Mouse (Mus musculus) brain, embryonic 14.5 days (tissue): ENCODE results near the gene Pibf1.

ENCODE experiments used
- CTCF ChIP-seq: fragments of 200-500 bp; IDR thresholded peaks from 2 replicates; pipeline ENCODE4 v1.5.1; 2012; ENCODE audit warnings: inconsistent platforms, mild to moderate bottlenecking, moderate library complexity, borderline replicate concordance; ENCODE audit not compliant: insufficient read depth, insufficient read length; ENCODE audit errors: extremely low read depth
- POLR2A ChIP-seq: fragments of 200-500 bp; IDR thresholded peaks from 2 replicates; pipeline ENCODE4 v1.6.1; 2012; ENCODE audit warnings: mild to moderate bottlenecking, inconsistent platforms, borderline replicate concordance; ENCODE audit not compliant: poor library complexity, insufficient read depth, insufficient read length, severe bottlenecking; ENCODE audit errors: extremely low read depth

DNA sequence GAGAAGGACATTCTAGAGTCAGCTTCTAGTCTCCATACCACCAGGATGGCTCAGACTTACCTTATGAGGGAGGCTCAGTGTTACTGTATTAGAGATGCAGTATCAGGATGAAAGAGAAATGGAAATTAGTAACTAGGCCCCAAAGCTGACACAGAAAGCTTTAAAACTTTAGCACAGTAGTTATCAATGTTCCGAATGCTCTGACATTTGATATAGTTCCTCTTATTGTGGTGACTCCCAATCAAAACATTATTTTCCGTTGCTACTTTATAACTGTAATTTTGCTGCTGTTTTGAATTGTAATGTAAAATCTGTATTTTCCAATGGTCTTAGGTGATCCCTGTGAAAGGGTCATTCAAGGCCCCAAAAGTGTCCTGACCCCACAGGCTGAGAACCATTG is 7.4 kb downstream of the Pibf1 start:
- TF ChIP-seq POLR2A, result no peak
- TF ChIP-seq CTCF, result no peak
